In genomic region chr4:130803591-130803990, GRCm38 (mm10) we compare ENCODE assay signal across 21 mouse cellular contexts. TPM values are rescaled to one million over a fixed set of nuclear protein-coding genes. Genes with fewer than 3 reads are reported as not detected.
DNase-seq lines count a peak whose midpoint lies in the region; ATAC-seq and TF ChIP-seq lines count a peak whose summit lies in the region.
"Had no signal": no experiment of that assay in that cellular context is flagged by ENCODE, and none has a peak within 500 bp of the region (broad histone marks: within the 10 kb centered on the region; RNA-seq: fewer than 3 reads in every experiment).

No protein-coding gene starts in this region.

- H3K27me3 ChIP-seq in cerebellum, adult 2 months (ENCODE audit: control insufficient read depth, insufficient read depth, low read length) = no peaks in the 10 kb centered on the region
- no peaks in the 10 kb centered on the region for H3K27me3 ChIP-seq in hindbrain, embryonic 10.5 days (ENCODE audit: insufficient read depth, poor library complexity, severe bottlenecking)
- H3K27me3 ChIP-seq in hindbrain, embryonic 12.5 days = no peaks in the 10 kb centered on the region
- H3K27me3 ChIP-seq in intestine, embryonic 15.5 days (replicated peaks) = no peaks in the 10 kb centered on the region
- H3K27me3 ChIP-seq: embryonic facial prominence, embryonic 15.5 days; limb, embryonic 13.5 days; midbrain, embryonic 12.5 days; neural tube, embryonic 12.5 days had no signal

- TF ChIP-seq POLR2A in cerebellum, adult 2 months (IDR thresholded peaks at IDR 0.05; ENCODE audit: borderline replicate concordance, insufficient read depth, low read length) = no peak

- no peak overlapping the region for H3K9ac ChIP-seq in hindbrain, embryonic 12.5 days
- H3K9ac ChIP-seq in intestine, embryonic 15.5 days = no peak overlapping the region
- H3K9ac ChIP-seq: embryonic facial prominence, embryonic 15.5 days; limb, embryonic 13.5 days; liver, embryonic 14.5 days; midbrain, embryonic 12.5 days; neural tube, embryonic 12.5 days had no signal

- H3K27ac ChIP-seq in cerebellum, adult 2 months (ENCODE audit: insufficient read depth, low read length) = no peak overlapping the region
- peak overlapping the region; percentile 86 for H3K27ac ChIP-seq in hindbrain, embryonic 10.5 days
- H3K27ac ChIP-seq in hindbrain, embryonic 12.5 days = no peak overlapping the region
- H3K27ac ChIP-seq in intestine, embryonic 15.5 days = no peak overlapping the region
- H3K27ac ChIP-seq: embryonic facial prominence, embryonic 15.5 days; limb, embryonic 13.5 days; liver, embryonic 14.5 days; neural tube, embryonic 12.5 days had no signal

- no peak overlapping the region for H3K4me3 ChIP-seq in cerebellum, adult 2 months (replicated peaks; ENCODE audit: insufficient read depth, low read depth, low read length)
- no peak overlapping the region for H3K4me3 ChIP-seq in hindbrain, embryonic 10.5 days
- H3K4me3 ChIP-seq in hindbrain, embryonic 12.5 days = no peak overlapping the region
- H3K4me3 ChIP-seq in intestine, embryonic 15.5 days (replicated peaks) = no peak overlapping the region
- H3K4me3 ChIP-seq: embryonic facial prominence, embryonic 15.5 days; limb, embryonic 13.5 days; midbrain, embryonic 12.5 days; neural tube, embryonic 12.5 days had no signal

- peak; percentile 39 for DNase-seq in cerebellum, adult 9-11 months
- no peak for DNase-seq in cerebellum, adult 2 months
- no peak for DNase-seq in hindbrain, embryonic 10.5 days (ENCODE audit: low spot score)
- peak; percentile 83 for DNase-seq in retina, adult 2 months (ENCODE audit: low read depth, low spot score)
- no peak for DNase-seq in retina, embryonic 14.5 days (ENCODE audit: low spot score)
- DNase-seq: gastrocnemius, postnatal 25 days; heart, postnatal 4 days; kidney, adult 11 months; kidney, postnatal 10 days; lung, postnatal 10 days; thymus, postnatal 36 days had no signal

- H3K4me1 ChIP-seq in cerebellum, adult 2 months (ENCODE audit: control insufficient read depth, insufficient read depth, low read length) = peaks cover 55% of the 10 kb centered on the region
- peaks cover 93% of the 10 kb centered on the region for H3K4me1 ChIP-seq in hindbrain, embryonic 10.5 days (replicated peaks)
- H3K4me1 ChIP-seq in hindbrain, embryonic 12.5 days = peaks cover 63% of the 10 kb centered on the region
- H3K4me1 ChIP-seq in intestine, embryonic 15.5 days (replicated peaks) = peaks cover 32% of the 10 kb centered on the region

- H3K9me3 ChIP-seq in hindbrain, embryonic 10.5 days = no peaks in the 10 kb centered on the region
- H3K9me3 ChIP-seq in hindbrain, embryonic 12.5 days (replicated peaks) = no peaks in the 10 kb centered on the region
- no peaks in the 10 kb centered on the region for H3K9me3 ChIP-seq in intestine, embryonic 15.5 days
- H3K9me3 ChIP-seq: embryonic facial prominence, embryonic 15.5 days; G1E; limb, embryonic 13.5 days; midbrain, embryonic 12.5 days; neural tube, embryonic 12.5 days had no signal

- no peak overlapping the region for H3K4me2 ChIP-seq in hindbrain, embryonic 12.5 days (replicated peaks)
- H3K4me2 ChIP-seq in intestine, embryonic 15.5 days (replicated peaks) = no peak overlapping the region
- H3K4me2 ChIP-seq: embryonic facial prominence, embryonic 15.5 days; limb, embryonic 13.5 days; midbrain, embryonic 12.5 days; neural tube, embryonic 12.5 days had no signal

- no peak for ATAC-seq in hindbrain, embryonic 12.5 days (ENCODE audit: low FRiP score)
- ATAC-seq in megakaryocyte progenitor cell, adult 5-6 weeks (replicated peaks; ENCODE audit: poor library complexity) = no peak
- no peak for ATAC-seq in intestine, embryonic 15.5 days
- ATAC-seq: CD4-positive, CD25-positive, alpha-beta regulatory T cell, adult 4 months had no signal

- TF ChIP-seq CTCF in cerebellum, adult 2 months (IDR thresholded peaks at IDR 0.05; ENCODE audit: borderline replicate concordance, insufficient read depth, low read depth, low read length) = no peak

- WGBS in cerebellum, adult 2 months = 88% methylated on average over 2 of the region's 2 CpGs
- WGBS in hindbrain, embryonic 10.5 days = 80% methylated on average over 2 of the region's 2 CpGs
- WGBS in hindbrain, embryonic 12.5 days = 80% methylated on average over 2 of the region's 2 CpGs
- 77% methylated on average over 2 of the region's 2 CpGs for WGBS in intestine, embryonic 15.5 days

- H3K36me3 ChIP-seq in hindbrain, embryonic 10.5 days = no peaks in the 10 kb centered on the region
- no peaks in the 10 kb centered on the region for H3K36me3 ChIP-seq in hindbrain, embryonic 12.5 days
- no peaks in the 10 kb centered on the region for H3K36me3 ChIP-seq in intestine, embryonic 15.5 days
- H3K36me3 ChIP-seq: embryonic facial prominence, embryonic 15.5 days; G1E; midbrain, embryonic 12.5 days; neural tube, embryonic 12.5 days had no signal

RNA-seq across cellular contexts. Expression of gene Sdc3, which starts 11.3 kb away (rescaled TPM):
- polyA plus RNA-seq in cerebellum, adult 2 months (2012; rRNA removed) = 105 and 114 TPM in 2 replicates
- 30.0 and 38.4 TPM in 2 replicates for polyA plus RNA-seq in hindbrain, embryonic 10.5 days (2016; fragmentation: Nextera tagmentation; extraction: Ambion mirVana)
- polyA plus RNA-seq in hindbrain, embryonic 12.5 days (2016; fragmentation: Nextera tagmentation; extraction: Ambion mirVana) = 60.5 and 66.7 TPM in 2 replicates
- 0.69 and 2.0 TPM in 2 replicates for total RNA-seq in megakaryocyte progenitor cell, adult 5-6 weeks (2015)
- total RNA-seq in megakaryocyte progenitor cell, adult 5-6 weeks (2017) = 0.44 and 0.75 TPM in 2 replicates
- 20.2 and 20.3 TPM in 2 replicates for polyA plus RNA-seq in intestine, embryonic 15.5 days (2015; fragmentation: Nextera tagmentation; extraction: Ambion mirVana)

Comparison
In these comparisons a context has a peak if more than half of its experiments do, and no peak if none do; other contexts are left out.
1. DNase-seq: peak in cerebellum, adult 9-11 months (single experiment) and retina, adult 2 months (single experiment); none in cerebellum, adult 2 months (0 of 2), hindbrain, embryonic 10.5 days (single experiment) and retina, embryonic 14.5 days (single experiment).